Mouse (Mus musculus) intestine, embryonic 14.5 days (tissue): ENCODE data around the gene Diras2. TPM values are rescaled to one million over a fixed set of nuclear protein-coding genes. Genes with fewer than 3 reads are reported as not detected.
A peak's percentile ranks its signal among the peaks of the same experiment; 100 is the strongest.

Experiments used
- ATAC-seq: fragments of 200-750 bp; cut with Nextera tagmentation; replicated peaks from 2 replicates; pipeline ENCODE4 v1.8.0; 2017; ENCODE audit warnings: low read depth, moderate number of reproducible peaks, moderate TSS enrichment, moderate library complexity; ENCODE audit not compliant: low FRiP score, low TSS enrichment
- DNase-seq: peaks from one replicate; pipeline ENCODE4 v3.0.0-alpha.2; 2018; ENCODE audit warnings: low spot score
- H3K27ac ChIP-seq: fragments of 300-500 bp; sonication (generic); 2 replicates; pipeline ENCODE4 v1.5.1; 2014; ENCODE audit warnings: low read depth, mild to moderate bottlenecking, control low read depth
- H3K27me3 ChIP-seq: fragments of 300-500 bp; sonication (generic); replicated peaks from 2 replicates; pipeline ENCODE4 v1.6.1; 2014; ENCODE audit warnings: low read length, control low read depth; ENCODE audit not compliant: control insufficient read depth, insufficient read depth
- H3K36me3 ChIP-seq: fragments of 300-500 bp; sonication (generic); 2 replicates; pipeline ENCODE4 v1.6.1; 2014; ENCODE audit warnings: low read length, control low read depth; ENCODE audit not compliant: control insufficient read depth, insufficient read depth
- H3K4me1 ChIP-seq: fragments of 300-500 bp; sonication (generic); replicated peaks from 2 replicates; pipeline ENCODE4 v1.6.1; 2014; ENCODE audit warnings: low read length, control low read depth, mixed read lengths; ENCODE audit not compliant: control insufficient read depth, insufficient read depth
- H3K4me2 ChIP-seq: fragments of 300-500 bp; sonication (generic); 2 replicates; pipeline ENCODE4 v1.6.1; 2014; ENCODE audit warnings: low read length
- H3K4me3 ChIP-seq: fragments of 300-500 bp; sonication (generic); 2 replicates; pipeline ENCODE4 v1.5.1; 2014; ENCODE audit warnings: low read depth, low read length, control low read depth, mixed read lengths
- H3K9ac ChIP-seq: fragments of 300-500 bp; sonication (generic); 2 replicates; pipeline ENCODE4 v1.6.1; 2014; ENCODE audit warnings: mild to moderate bottlenecking, low read length
- H3K9me3 ChIP-seq: fragments of 300-500 bp; sonication (generic); 2 replicates; pipeline ENCODE4 v1.6.1; 2016; ENCODE audit warnings: low read length, control low read depth; ENCODE audit not compliant: control insufficient read depth
- WGBS: fragments of 180-500 bp; shearing (Covaris S2); extraction: QIAGEN DNeasy Blood & Tissue Kit; methylation state at CpG from one replicate; pipeline ENCODE4 v1.1.7; 2014; 5-methylcytosine and 5-hydroxymethylcytosine counted together
- polyA plus RNA-seq: library from polyadenylated mRNA; unstranded; fragments of >200 nt; fragmentation: Nextera tagmentation; extraction: Ambion mirVana; gene quantifications from 2 replicates; pipeline ENCODE4 v1.2.1, GENCODE M21; 2014

Gene Diras2
- polyA plus RNA-seq = 0.56 and 0.58 TPM in 2 replicates

- Histone ChIP-seq H3K27ac (no peak within 1 kb of the TSS), H3K4me3 (peak within 1 kb of the TSS; percentile 44), H3K36me3 (no peaks in the 10 kb centered on the region), H3K4me1 (0 out of 2 replicates have a peak, but pooled peaks cover 3% of the 10 kb centered on the region), H3K9ac (peak within 1 kb of the TSS; percentile 29), H3K27me3 (peaks cover 17% of the 10 kb centered on the region), H3K9me3 (peaks cover 3% of the 10 kb centered on the region; the same call in 1 of the 2 replicates), H3K4me2 (peak within 1 kb of the TSS; percentile 76)
- ATAC-seq (no peak), DNase-seq (no peak)
- WGBS = 53% methylated on average over 9 of the region's 9 CpGs
Measured at GRCm38 (mm10) chr13:52531121-52531520, at the start of gene Diras2. Gene Diras2, minus strand, starts transcription at chr13:52531279.

GRCm38 (mm10) chr13:52578776-52579175 lies 47.7 kb upstream of the Diras2 start:
- WGBS = 88% methylated on average over 2 of the region's 2 CpGs
- Histone ChIP-seq H3K4me2 (no peak overlapping the region), H3K4me1 (no peaks in the 10 kb centered on the region; the same call in 1 of the 2 replicates), H3K4me3 (no peak overlapping the region), H3K9me3 (no peaks in the 10 kb centered on the region), H3K27me3 (0 out of 2 replicates have a peak, but pooled peaks cover 3% of the 10 kb centered on the region), H3K36me3 (no peaks in the 10 kb centered on the region), H3K9ac (no peak overlapping the region), H3K27ac (no peak overlapping the region)
- DNase-seq (no peak), ATAC-seq (no peak)

GRCm38 (mm10) chr13:52577939-52578338 lies 46.9 kb upstream of the Diras2 start:
- no peak for ATAC-seq
- DNase-seq = no peak

GRCm38 (mm10) chr13:52577326-52577920 lies 46.3 kb upstream of the Diras2 start:
- ATAC-seq = no peak
- no peaks in the 10 kb centered on the region for H3K9me3 ChIP-seq
- H3K9ac ChIP-seq = no peak overlapping the region
- H3K27ac ChIP-seq = no peak overlapping the region
- H3K36me3 ChIP-seq = no peaks in the 10 kb centered on the region
- no peak for DNase-seq
- no peak overlapping the region for H3K4me3 ChIP-seq
- no peak overlapping the region for H3K4me2 ChIP-seq
- H3K27me3 ChIP-seq = 0 out of 2 replicates have a peak, but pooled peaks cover 2% of the 10 kb centered on the region
- 68% methylated on average over 3 of the region's 3 CpGs for WGBS
- no peaks in the 10 kb centered on the region for H3K4me1 ChIP-seq

More at GRCm38 (mm10) chr13:52577939-52578338, 46.9 kb upstream of the Diras2 start:
- no peak overlapping the region for H3K4me3 ChIP-seq
- no peaks in the 10 kb centered on the region for H3K4me1 ChIP-seq
- no peak overlapping the region for H3K4me2 ChIP-seq
- no peaks in the 10 kb centered on the region for H3K36me3 ChIP-seq
- H3K27me3 ChIP-seq = 0 out of 2 replicates have a peak, but pooled peaks cover 3% of the 10 kb centered on the region
- WGBS = 51% methylated on average over 4 of the region's 4 CpGs
- H3K9ac ChIP-seq = no peak overlapping the region
- no peaks in the 10 kb centered on the region for H3K9me3 ChIP-seq
- no peak overlapping the region for H3K27ac ChIP-seq

- Histone ChIP-seq H3K4me3 (no peak overlapping the region), H3K27ac (no peak overlapping the region), H3K9me3 (no peaks in the 10 kb centered on the region), H3K9ac (no peak overlapping the region), H3K36me3 (no peaks in the 10 kb centered on the region), H3K4me2 (no peak overlapping the region), H3K4me1 (no peaks in the 10 kb centered on the region), H3K27me3 (no peaks in the 10 kb centered on the region)
- 27% methylated on average over 10 of the region's 10 CpGs for WGBS
- ATAC-seq (no peak), DNase-seq (no peak)
Measured at GRCm38 (mm10) chr13:52576841-52577240, 45.8 kb upstream of the Diras2 start.

GRCm38 (mm10) chr13:52576021-52576614 lies 45.0 kb upstream of the Diras2 start:
- Histone ChIP-seq H3K36me3 (no peaks in the 10 kb centered on the region), H3K4me3 (no peak overlapping the region), H3K27me3 (no peaks in the 10 kb centered on the region), H3K4me1 (no peaks in the 10 kb centered on the region), H3K9me3 (no peaks in the 10 kb centered on the region), H3K9ac (no peak overlapping the region), H3K4me2 (no peak overlapping the region), H3K27ac (no peak overlapping the region)
- no peak for DNase-seq
- 65% methylated on average over 7 of the region's 7 CpGs for WGBS
- ATAC-seq = no peak

GRCm38 (mm10) chr13:52575483-52575882 lies 44.4 kb upstream of the Diras2 start:
- ATAC-seq = no peak
- no peak overlapping the region for H3K27ac ChIP-seq
- H3K36me3 ChIP-seq = no peaks in the 10 kb centered on the region
- H3K4me3 ChIP-seq = no peak overlapping the region
- H3K9me3 ChIP-seq = no peaks in the 10 kb centered on the region
- H3K27me3 ChIP-seq = no peaks in the 10 kb centered on the region
- no peak overlapping the region for H3K4me2 ChIP-seq
- H3K9ac ChIP-seq = no peak overlapping the region
- WGBS = 85% methylated on average over 6 of the region's 6 CpGs
- DNase-seq = no peak
- H3K4me1 ChIP-seq = no peaks in the 10 kb centered on the region

- ATAC-seq (no peak), DNase-seq (no peak)
- H3K9me3 ChIP-seq = no peaks in the 10 kb centered on the region
- H3K4me2 ChIP-seq = no peak overlapping the region
- H3K36me3 ChIP-seq = no peaks in the 10 kb centered on the region
- 70% methylated on average over 2 of the region's 2 CpGs for WGBS
- no peaks in the 10 kb centered on the region for H3K4me1 ChIP-seq
- no peaks in the 10 kb centered on the region for H3K27me3 ChIP-seq
- H3K9ac ChIP-seq = no peak overlapping the region
- H3K4me3 ChIP-seq = no peak overlapping the region
- H3K27ac ChIP-seq = no peak overlapping the region
Measured at GRCm38 (mm10) chr13:52574311-52574710, 43.2 kb upstream of the Diras2 start.
